Mouse (Mus musculus) cerebellum, postnatal 4 days (tissue): ENCODE measurements around the gene Atcay.
"Not testable (repeated sequence)": the region's sequence is repeated elsewhere in the genome, so short reads cannot be mapped to it uniquely, and the experiment has no call there.

ENCODE experiments used
- DNase-seq, 2 experiments: peaks; one replicate each; pipeline ENCODE4 v3.0.0; 2022; ENCODE audit warnings: low spot score in 2 of 2, mixed read lengths in 1 of 2

Gene Atcay

GRCm38 (mm10) chr10:81179451-81180342 is 50.9 kb downstream of the Atcay start:
- no peak for DNase-seq

DNA sequence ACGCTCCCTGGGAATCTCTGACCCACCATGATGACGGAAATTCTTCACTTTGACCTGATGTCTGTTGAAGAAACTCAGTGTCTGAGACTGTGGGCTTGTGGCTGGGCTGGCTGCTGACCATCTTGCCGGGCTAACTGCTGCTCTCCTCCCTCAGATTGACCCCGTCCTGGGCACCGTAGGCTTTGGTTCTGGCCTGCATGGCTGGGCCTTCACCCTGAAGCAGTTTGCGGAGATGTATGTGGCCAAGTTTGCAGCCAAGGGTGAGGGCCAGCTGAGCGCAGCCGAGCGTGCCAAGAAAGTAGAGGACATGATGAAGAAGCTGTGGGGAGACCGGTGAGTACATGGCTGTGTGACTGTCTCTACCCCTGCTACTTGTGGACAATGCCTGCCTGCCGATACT is 51.7 kb downstream of the Atcay start:
- DNase-seq: no peak

DNA sequence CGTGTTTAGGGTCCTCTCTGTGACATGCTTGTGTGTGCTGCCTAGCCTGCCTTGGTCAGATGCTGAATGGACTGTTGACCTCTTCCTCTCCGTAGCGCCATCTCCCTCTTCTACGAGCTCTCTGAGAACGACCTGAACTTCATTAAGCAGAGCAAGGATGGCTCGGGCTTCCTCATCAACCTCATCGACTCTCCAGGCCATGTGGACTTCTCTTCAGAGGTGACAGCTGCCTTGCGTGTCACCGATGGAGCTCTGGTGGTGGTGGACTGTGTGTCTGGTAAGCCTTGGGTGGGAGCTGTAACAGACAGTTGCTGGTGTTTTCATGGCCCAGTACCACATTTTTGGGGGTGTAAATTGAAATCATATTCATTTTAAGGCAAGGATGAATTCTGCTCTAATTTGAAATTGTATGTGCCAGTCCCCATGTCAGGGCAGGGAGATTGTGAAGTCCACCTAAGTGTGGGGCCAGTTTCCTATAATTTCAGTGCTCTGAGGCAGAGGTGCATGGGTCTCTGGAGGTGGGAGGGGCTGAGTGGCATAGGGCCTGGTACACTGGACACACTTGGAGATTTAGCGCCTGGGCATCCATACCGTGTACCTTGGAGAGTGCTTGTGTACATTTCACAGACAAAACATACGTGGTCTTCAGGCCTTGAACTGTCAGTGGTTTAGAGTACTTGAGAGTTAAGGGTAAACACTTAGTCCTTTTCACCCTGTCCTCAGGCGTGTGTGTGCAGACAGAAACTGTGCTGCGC is 52.5 kb downstream of the Atcay start:
- DNase-seq: peak; percentile 46 to 65

DNA sequence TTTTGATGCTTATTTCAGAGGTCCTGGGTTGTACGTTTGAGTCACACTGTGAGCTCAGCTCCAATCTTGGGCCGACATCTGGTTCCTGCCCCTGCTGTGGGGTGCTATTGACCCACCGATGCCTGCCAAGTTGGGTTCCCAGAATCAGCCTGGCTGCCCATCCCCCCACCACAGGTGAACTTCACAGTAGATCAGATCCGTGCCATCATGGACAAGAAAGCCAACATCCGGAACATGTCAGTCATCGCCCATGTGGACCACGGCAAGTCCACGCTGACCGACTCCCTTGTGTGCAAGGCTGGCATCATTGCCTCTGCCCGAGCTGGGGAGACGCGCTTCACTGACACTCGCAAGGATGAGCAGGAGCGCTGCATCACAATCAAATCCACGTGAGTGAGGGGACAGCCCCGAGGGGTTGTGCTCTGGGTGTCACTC is 53.1 kb downstream of the Atcay start:
- no peak for DNase-seq

DNA sequence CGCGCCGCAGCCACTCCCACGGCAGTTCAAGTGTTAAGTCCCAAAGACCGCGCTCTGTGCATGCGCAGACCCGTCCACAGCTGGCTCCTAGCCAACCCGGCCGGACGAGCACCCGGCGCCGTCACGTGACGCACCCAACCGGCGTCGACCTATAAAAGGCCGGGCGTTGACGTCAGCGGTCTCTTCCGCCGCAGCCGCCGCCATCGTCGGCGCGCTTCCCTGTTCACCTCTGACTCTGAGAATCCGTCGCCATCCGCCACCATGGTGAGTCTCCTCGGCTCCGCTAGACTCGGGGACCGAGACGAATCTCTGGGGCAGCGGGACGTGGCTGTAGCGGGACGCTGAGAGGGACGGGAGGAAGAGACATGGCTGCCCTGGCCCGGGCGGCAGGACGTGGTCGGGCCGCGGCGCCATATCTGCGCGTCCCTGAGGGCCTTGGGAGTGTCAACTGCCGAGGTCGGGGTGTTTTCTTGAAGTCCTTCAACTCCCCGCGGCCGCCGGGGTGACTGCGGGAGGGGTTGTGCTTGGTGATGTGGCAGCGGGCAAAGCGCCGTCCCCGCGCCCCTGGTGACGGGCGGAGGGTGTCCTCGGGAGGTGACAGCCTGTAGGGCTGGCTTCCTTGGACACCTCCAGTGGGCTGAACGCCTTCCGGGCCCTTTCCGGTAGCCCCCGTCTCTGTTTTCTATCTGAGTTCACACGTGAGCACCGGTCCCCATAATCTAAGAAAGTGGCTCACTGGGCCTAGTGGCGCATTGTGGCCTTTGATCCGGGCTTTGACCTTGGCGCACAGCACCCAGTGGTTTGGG is 54.0 kb downstream of the Atcay start, which contains the start of gene Eef2:
Gene Eef2, plus strand, starts transcription at position 166 of the 806 bp plus-strand sequence.
- DNase-seq: peak; percentile 100

- DNase-seq: no peak
Observed at GRCm38 (mm10) chr10:81175936-81176465, 54.6 kb downstream of the Atcay start.

DNA sequence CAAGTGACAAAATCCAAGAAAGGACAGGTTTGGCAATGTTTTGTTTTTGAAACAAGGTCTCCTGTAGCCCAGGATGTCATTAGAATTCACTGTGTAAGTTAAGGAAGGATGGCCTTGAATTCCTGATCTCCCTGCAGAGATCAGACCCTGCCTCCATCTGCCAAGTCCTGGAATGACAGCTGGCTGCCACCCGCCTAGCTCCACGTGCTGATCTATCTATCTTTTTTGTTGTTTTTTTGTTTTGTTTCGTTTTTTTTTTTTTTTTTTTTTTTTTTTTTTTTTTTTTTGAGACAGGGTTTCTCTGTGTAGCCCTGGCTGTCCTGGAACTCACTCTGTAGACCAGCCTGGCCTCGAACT is 55.3 kb downstream of the Atcay start:
- DNase-seq: not testable (repeated sequence)

- peak; percentile 82 to 95 for DNase-seq
Observed at GRCm38 (mm10) chr10:81174617-81175344, 55.9 kb downstream of the Atcay start.

GRCm38 (mm10) chr10:81173132-81173531 is 57.5 kb downstream of the Atcay start:
- peak; percentile 67 to 85 for DNase-seq

DNA sequence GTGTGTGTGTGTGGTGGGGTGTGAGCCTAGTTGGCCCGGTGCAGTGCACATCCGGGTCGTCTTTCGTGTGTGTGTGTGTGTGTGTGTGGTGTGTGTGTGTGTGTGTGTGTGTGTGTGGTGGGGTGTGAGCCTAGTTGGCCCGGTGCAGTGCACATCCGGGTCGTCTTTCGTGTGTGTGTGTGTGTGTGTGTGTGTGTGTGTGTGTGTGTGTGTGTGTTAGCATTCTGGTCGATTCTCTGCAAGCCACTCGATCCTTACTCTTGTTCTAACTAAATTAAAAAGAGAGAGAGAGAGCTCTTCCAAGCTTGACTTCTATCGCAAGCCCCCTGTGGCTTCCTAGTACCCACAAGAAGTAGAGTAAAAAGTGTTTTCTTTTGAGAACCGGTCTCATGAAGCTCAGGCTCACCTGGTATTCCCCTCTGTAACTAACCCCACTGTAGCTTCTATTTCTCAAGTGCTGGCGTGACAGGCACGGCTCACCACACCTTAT is 61.2 kb downstream of the Atcay start:
- not testable (repeated sequence) for DNase-seq

- DNase-seq: peak; percentile 63 to 70
Observed at GRCm38 (mm10) chr10:81168521-81169244, 62.0 kb downstream of the Atcay start.

DNA sequence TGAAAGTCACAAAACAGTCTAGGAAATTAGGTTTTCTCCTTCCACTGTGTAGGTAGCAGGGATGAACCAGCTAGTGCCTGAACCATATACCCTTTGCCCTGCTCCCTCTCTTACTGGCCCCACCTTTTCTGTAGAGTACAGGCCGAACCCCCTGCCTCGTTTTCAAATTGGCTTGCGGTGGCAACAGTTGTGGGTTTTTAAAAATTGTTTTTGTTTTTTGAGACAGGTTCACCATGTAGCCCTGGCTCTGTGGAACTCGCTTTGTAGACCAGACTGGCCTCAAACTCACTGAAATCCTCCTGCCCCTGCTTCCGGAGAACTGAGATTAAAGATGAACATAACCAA is 62.6 kb downstream of the Atcay start:
- no peak for DNase-seq

DNA sequence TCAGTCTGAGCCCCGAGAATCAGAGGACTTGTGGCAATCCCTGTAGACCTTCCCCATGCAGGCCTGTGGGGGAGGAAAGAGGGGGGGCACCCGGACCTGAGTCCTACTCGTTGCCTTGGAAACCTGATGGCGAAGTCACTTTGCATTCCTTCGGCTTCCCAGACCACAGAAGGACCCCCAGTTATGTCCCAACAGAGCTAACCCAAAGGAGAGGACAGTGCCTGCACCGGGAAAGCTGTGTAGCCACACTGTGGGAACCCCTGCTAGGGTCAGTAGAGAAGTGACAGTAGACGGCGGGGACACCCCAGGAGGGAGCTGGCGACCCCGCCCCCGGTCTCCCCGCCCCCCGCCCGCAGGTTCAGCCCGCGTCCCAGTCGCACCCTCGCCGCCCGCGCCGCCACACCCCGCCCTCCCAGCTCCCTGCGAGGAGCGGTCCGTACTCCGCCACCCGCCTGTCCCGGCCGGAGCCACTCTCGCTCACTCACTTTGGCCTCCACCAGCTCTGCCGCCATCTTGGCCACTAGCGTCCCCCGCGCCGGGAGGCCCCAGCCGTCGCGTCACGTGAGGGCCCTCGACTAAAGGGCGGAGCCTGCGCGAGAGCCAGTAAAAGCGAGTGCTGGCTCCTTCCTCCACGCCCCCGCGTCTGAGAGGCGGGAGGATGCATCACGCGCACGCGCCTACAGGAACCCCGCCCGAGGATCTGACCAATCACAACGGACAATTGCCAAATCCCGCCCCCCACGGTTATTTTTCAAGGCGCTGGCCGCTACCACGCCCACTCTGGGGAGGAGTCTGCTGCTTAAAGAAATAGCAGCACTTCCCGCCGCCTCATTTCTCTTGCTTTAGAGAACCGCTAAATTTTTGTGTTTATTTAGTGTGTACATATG is 63.2 kb downstream of the Atcay start, which contains the start of gene Pias4:
Gene Pias4, minus strand, starts transcription at position 724 of the 887 bp plus-strand sequence.
- DNase-seq: peak; percentile 99 to 100

- DNase-seq: no peak
Observed at GRCm38 (mm10) chr10:81165118-81165517, 65.5 kb downstream of the Atcay start.

DNA sequence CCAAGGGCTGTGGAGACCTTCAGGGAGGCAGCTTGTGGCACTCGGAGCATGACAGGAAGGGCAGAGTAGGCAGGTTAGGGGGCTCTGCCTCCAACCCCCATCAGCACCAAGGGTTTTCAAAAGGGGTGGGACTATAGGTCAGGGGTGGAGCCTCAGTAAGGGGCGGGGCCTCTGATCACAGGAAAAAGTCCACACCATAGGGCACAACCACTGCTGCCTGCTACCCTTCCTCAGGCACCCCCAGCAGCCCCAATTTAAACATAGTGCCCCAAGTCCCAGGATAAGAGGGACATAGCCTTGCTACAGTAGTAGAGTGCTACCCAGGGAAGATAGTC is 68.3 kb downstream of the Atcay start:
- DNase-seq: no peak

GRCm38 (mm10) chr10:81161602-81162317 is 68.9 kb downstream of the Atcay start:
- no peak for DNase-seq

DNA sequence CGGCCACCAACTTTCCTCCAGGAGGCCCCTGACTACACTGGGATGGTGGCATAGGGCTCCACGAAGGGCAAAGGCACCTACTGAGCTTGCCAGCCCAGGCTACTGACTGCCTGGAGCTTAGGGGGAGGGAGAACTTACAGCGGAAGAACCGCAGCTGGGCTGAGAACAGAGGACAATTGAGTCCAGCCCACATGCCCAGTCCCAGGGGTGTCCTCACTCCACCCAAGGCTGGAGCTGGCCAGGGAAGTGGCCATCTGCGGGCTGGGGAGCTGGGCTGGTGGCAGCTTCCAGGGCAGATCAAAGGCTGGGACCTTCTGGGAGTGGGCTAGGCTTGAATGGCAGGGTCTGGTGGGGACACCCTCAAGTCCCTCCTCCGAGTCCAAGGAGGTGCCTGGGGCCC is 75.9 kb downstream of the Atcay start:
- no peak for DNase-seq
